Mouse (Mus musculus) lung, postnatal 4 days (tissue): ENCODE data around the gene Cnot9.
A peak's percentile ranks its signal among the peaks of the same experiment; 100 is the strongest.
"Not testable (repeated sequence)": the region's sequence is repeated elsewhere in the genome, so short reads cannot be mapped to it uniquely, and the experiment has no call there.

Experiments used
- DNase-seq, 2 experiments: peaks; one replicate each; pipeline ENCODE4 v3.0.0; 2021

Gene Cnot9

DNA sequence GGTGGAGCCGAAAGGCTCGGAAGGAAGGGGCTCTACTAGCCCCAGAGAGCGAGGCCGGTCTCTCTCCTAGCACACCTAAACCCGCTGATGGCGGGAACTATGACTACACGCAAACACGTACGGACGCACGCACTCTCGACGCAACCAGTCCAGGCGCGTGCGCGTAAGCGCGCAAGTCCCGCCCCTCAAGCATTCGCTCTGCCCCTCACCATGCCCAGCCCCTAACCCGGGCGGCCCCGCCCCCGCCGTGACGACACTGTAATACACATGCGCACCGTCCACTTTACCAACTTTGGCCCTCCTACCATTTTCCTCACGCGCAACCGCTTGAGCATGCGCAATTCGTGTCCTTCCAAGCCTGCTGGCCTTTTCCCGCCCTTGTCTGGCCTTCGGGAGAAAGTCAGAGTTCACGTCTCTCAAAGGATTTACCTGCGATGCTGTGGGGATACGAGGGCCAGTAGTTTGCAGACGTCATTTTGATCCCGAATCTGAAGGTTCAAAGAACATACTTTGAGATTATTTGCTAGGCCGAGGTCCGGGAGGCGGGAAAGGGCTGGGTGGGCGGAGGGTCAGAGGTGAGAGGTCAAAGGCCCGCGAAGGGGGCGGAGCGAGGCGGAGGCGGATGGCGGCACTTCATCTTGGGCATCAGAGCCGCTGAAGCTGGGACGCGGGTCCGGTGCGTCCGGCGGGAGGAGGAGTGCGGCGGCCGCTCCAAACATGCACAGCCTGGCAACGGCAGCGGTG lies at the start of gene Cnot9:
Gene Cnot9 (plus strand): TSS at position 338 of the 744 bp plus-strand sequence.
- peak; percentile 100 for DNase-seq

DNA sequence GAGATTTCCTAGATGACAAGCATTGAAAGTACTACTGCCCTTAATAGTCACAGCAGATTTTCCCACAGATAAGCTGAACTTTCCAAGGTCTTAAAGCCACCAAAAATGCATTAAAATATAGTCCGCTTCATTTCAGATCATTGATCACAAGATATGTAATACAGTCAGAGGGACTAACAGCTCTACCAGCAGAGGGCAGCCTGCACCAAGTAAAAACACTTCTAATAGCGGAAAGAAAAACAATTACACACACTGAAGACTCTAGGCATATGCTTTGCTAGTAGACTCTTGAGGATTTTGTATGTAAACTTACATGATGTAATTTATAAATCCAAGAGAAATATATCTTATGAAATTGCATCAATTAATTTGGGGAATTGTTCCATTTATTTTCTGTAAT lies 45.6 kb upstream of the Cnot9 start:
- DNase-seq, result peak in 1 of 2 experiments; percentile 39

DNA sequence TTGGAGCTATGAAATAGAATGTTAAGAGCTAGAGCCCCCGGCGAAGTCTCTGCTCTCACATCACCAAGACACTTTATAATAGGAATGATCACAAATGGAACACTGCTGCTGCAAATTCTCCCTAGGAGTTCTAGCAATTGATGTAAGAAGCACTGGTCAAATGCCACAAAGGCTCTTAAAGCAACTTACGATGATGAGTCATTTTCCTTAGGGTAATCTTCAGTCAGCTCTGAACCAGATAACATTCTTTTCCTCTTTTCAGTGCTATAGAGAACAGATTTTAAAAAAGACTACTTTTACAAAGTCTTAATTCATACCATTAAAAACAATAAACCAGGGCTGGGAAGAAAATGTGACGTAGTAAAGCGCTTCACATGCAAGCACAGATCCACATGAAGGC lies 20.1 kb upstream of the Cnot9 start:
- no peak for DNase-seq

DNA sequence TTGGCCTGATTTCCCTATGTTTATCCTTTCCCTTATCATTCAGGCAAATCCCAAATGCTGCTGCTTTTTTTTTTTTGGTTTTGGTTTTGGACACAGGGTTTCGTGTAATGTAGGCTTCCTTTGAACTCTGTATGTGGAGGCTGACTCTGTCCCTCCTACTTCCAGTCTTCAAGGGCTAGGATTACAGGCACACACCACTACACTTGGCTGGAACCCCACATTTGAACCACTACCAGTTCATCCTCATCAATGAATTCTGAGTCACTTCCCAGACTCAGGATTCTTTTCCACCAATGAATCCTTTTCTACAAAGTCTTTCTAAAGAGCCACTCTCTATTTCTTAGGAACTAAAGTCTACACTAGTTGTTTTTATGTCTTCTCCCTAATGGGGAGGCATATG lies 4.8 kb upstream of the Cnot9 start:
- DNase-seq, result no peak

DNA sequence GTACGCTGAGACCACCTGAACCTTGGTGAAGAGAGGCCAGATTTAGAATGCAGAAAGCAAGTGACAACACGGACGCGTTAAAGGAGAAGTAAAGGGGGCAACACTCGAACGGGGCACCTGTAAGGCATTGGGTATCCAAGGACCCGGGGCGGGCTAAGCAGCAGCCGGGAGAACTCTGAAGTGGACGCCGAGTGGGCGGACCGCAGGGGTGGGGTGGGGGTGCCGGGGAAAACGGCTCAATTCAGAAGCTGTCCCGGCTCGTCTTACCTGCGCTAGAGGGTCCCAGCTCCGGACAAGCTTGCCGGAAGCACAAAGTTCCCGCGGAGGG lies 501 bp upstream of the Cnot9 start:
- DNase-seq, result no peak

DNA sequence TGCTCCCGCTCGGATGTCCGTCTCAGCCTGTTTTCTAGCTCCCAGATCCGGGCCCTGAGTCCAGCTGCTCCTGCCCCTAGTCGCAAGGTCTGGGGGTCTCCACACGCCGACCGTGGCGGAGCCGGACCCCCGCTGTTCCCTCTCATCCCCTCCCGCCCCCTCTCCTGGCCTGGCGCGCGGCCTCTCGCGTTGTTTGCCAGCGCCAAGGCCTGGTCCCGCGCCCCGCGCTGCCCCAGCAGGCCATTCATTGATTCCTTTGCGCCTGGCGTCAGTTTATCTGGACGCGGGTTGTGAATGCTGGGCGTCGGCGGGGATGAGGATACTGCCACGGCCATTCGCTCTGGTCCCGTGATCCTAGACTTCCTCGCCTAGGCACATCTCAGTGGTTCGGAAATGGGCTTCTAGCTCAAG lies 618 bp downstream of the Cnot9 start:
- peak in 1 of 2 experiments; percentile 75 for DNase-seq

DNA sequence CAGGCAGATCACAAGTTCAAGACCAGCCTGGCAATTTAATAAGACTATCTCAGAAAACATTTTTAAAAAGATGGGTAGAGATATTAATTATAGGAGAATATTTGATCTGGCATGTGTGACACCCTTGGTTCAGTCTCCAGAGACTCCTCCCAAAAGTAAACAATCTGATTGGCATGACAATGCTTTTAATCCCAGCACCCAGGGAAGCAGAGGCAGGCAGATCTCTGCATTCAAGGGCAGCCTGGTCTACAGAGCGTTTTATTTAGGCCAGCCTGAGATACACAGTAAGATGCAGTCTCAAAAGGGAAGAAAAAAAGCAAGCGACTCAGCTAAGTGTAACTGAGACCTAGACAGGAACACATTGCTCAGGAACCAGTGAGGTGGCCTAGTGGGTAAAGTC lies 1.9 kb downstream of the Cnot9 start:
- DNase-seq, result no peak

DNA sequence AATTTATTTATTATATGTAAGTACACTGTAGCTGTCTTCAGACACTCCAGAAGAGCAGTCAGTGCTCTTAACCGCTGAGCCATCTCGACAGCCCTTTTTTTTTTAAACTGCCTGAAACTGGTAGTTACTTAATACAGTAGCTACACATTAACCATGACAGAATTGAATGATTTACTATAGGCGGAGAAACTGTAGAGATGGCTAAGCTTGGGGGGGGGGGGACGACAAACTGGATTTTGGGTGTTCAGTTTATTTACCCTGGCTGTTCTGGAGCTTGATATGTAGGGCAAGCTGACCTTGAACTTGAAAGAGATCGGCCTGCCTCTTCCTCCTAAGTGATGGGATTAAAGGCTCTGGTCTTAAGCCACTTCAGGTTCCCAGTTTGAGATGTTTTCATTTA lies 5.4 kb downstream of the Cnot9 start:
- no peak for DNase-seq

DNA sequence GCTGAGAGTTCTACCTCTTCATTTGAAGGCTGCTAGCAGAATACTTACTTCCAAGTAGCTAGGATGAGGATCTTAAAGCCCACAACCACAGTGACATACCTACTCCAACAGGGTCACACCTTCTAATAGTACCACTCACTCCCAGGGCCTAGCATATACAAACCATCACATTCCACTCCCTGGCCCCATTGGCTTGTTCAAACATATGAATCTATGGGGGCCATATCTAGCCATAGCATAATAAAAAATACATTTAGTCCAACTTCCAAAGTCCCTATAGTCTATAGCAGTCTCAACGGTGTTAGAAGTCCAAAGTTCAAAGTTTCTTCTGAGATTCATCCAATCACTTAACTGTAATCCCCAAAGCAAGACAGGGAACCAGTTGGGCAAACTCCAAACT lies 7.1 kb downstream of the Cnot9 start:
- not testable (repeated sequence) for DNase-seq

DNA sequence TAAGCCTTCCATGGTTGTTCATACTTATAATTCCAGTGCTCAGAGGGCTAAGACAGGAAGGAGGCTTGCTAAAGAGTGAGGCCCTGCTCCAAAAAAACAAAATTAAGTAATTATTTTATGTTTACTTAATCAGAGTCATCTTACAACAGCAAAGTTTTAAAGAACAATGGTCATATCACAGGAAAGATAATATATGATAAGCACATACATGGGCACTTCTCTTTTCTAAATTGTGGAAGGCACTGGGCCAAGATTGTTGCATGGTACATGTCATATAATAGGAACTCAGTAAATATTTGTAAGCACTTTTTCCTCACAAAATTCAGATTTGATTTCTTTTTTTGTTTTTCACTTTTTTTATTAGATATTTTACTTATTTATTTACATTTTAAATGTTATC lies 14.0 kb downstream of the Cnot9 start:
- no peak for DNase-seq

DNA sequence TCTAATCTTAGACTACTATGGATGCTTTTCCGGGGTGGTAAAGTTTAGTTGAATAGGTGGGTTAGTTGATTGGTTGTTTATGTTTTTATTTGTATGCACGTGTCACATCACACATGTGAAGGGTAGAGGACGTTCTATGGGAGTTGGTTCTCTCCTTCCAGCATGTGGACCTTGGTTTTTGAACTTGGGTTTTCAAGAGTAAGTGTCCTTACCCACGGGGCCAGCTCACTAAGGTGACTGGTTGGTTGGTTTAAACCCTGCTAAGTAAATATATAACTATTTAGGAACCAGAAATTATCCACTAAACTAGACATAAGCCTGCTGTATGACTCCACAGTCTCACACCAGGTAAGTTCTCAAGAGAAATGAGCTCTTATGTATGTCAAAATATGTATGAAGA lies 18.9 kb downstream of the Cnot9 start:
- DNase-seq, result no peak

DNA sequence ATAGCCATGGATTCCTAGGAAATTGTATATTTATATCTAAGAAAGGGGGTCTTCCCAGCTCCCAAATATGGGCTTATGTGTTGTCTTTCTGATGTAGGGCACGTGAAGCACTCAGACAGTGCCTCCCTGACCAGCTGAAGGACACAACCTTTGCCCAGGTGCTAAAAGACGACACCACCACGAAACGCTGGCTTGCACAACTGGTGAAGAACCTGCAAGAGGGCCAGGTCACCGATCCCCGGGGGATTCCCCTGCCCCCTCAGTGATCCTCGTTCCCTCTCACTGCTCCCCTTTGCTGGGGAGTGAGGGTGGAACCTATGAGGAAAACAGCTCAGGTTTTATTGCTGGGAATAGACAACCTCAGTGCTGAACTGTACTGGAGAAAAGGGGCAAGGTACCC lies 22.7 kb downstream of the Cnot9 start:
- DNase-seq, result no peak

DNA sequence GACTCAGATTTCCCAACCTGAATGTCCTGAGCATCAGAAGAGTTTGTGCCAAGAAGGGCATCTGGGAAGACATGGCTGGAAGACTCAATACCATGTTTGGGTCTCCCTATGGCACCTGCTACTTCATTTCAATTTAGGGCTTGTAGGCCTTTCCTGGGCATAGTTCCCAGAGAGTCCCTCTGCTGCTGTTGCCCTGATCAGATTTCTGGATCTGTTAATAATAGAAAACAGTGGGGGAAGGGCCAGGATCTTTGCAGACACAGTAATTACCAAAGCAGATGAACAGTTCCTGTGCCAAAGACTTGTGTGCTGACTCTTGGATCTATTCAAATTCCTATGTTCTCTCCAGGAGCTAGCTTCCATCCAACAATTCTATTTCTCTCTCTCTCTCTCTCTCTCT lies 32.8 kb downstream of the Cnot9 start:
- no peak for DNase-seq

DNA sequence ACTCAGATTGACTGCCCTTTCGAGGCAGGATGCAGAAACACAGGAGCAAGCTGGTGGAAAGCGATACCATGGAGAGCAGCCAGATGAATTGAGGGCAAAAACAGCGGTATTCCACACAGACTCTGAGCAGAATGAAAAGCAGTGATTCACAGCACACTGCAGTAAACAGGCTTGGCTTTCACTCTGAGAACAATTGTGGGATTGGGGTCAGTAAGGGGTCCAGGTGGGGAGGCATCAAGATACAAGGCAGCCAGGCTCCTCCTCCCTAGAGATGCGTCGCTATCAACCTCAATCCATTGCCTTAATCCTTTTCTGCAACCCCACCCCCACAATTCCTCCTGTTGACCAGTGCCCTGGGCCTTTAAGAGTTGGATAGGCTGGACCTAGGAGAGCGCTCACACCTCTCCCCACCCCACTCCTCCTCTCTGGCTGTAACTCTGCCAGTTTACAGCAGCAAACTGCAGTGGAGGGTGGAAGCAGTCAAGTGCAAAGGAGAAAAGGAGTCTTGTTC lies 36.6 kb downstream of the Cnot9 start, which contains the start of gene Plcd4:
Gene Plcd4 (plus strand): TSS at position 438 of the 511 bp plus-strand sequence.
- no peak for DNase-seq

DNA sequence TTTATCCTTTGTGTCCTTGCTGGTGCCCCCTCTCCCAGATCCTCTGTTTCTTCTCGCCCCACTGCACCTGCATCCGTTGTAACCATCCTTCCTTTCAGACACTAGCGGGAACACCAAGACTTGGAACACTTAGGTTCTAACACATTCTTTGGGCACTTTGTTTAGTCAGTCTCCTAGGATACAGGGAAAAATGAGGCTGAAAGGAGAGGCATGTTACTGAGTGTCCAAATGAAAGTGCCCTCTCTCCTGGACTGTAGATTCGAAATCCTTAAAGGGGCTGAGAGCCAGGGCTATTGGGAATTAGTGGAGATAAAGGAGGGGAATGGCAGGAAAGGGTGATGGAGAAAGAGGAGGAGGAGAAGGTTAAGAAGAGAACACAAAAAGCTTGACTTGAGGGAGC lies 38.3 kb downstream of the Cnot9 start, which contains the start of gene Usp37:
Gene Usp37 (minus strand): TSS at position 101 of the 400 bp plus-strand sequence.
- no peak for DNase-seq

DNA sequence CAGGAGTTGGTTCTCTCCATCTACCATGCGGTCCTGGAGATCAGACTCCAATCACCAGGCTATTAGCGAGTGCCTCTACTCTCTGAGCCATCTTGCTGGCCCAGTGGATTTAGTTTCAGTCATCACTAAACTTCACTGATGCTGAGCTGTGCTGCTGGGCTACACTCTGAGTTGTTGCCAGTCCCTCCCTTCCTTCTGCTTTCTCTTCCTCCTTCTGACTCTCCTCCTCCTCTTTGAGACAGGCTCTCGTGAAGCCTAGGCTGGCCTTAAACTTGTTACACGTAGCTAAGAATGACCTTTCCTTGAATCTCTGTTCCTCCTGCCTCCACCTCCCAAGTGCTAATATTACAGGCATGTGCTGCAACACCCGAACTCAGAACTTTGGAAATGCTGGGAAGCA lies 53.2 kb downstream of the Cnot9 start:
- DNase-seq, result no peak

DNA sequence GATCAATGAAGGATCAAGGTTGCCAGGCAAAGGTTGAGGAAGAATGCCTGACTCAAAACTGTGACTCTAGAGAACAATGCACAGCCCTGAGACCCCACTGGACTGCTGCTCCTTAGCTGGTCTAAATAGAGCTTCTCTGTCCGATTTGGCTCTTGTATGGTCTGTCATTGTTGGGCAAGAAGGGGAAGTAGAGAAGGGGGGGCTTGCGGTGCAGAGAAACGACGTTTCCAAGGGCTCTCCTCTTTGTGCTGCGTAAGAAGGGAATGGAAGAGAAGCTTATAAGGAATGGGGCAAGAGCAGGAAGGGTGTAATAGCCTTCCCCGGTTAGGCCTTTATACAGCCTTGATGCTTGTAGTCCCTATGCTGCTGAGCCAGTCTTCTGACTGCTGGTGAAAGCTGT lies 60.0 kb downstream of the Cnot9 start:
- no peak for DNase-seq

DNA sequence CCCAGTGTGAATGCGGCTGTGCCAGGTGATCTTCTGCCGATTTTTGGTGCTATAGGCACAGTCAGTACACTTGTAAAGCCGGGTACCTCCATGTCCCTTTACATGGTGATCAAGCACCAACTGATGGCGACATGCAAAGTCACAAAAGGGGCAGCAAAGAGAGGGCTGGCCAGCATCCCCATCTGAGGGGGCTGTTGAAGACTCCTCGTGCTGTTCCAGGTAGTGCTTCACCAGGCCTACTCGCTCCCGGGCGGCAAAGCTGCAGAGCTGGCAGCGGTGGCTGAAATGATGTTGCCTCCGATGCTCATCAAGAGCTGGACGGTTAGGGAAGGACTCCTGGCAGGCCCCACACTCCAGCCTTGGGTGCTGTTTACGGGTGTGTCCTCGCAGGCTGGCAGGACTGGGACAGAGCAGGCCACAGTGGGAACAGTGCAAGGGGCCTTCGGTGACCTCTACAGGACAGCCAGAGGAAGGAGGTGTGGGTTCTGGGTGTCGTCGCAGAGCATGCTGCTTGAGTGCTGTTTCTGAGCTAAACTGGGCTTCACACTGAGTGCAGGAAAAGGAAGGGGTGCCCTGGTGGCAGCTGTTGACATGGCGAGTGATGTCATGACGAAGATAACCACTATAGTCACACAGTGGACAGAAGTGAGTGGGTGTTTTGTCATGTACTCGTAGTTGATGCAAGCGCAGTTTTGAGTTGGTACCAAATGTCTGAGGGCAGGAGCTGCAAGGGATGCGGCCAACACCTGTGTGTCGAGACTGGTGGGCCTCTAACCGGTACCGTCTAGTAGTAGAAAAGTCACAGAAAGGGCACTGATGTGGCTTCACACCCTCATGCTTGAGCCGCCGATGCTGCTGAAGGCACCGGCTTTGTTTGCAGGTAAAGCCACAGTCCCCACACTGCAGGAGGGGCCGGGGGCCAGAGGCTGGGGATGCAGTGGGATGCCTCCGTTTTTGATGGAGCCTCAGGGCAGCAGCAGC lies 64.2 kb downstream of the Cnot9 start:
- DNase-seq, result no peak
